Mouse (Mus musculus) testis, adult 2 months (tissue): ENCODE data around the gene Vangl2. TPM values are rescaled to one million over a fixed set of nuclear protein-coding genes. Genes with fewer than 3 reads are reported as not detected.
A peak's percentile ranks its signal among the peaks of the same experiment; 100 is the strongest.

Experiments used
- H3K27ac ChIP-seq: fragments of 200-500 bp; 2 replicates; pipeline ENCODE4 v1.5.1; 2012; ENCODE audit warnings: low read depth, low read length; ENCODE audit not compliant: control insufficient read depth, insufficient read depth
- H3K27me3 ChIP-seq: fragments of 200-500 bp; 2 replicates; pipeline ENCODE4 v1.6.1; 2012; ENCODE audit warnings: mild to moderate bottlenecking, low read length, moderate library complexity; ENCODE audit not compliant: control insufficient read depth, insufficient read depth
- H3K36me3 ChIP-seq: fragments of 200-500 bp; 2 replicates; pipeline ENCODE4 v1.6.1; 2012; ENCODE audit warnings: mild to moderate bottlenecking, low read length; ENCODE audit not compliant: control insufficient read depth, insufficient read depth
- H3K4me1 ChIP-seq: fragments of 200-500 bp; 2 replicates; pipeline ENCODE4 v1.6.1; 2012; ENCODE audit warnings: low read length; ENCODE audit not compliant: control insufficient read depth, insufficient read depth
- H3K4me3 ChIP-seq: fragments of 200-500 bp; 2 replicates; pipeline ENCODE4 v1.5.1; 2012; ENCODE audit warnings: low read depth, mild to moderate bottlenecking, low read length, moderate library complexity, mixed read lengths; ENCODE audit not compliant: control insufficient read depth
- CTCF ChIP-seq: fragments of 200-500 bp; IDR thresholded peaks from 2 replicates; pipeline ENCODE4 v1.5.1; 2012; ENCODE audit warnings: low read depth, mild to moderate bottlenecking, inconsistent platforms, low read length, moderate library complexity; ENCODE audit not compliant: control insufficient read depth, insufficient read depth, insufficient replicate concordance
- POLR2A ChIP-seq: fragments of 200-500 bp; IDR thresholded peaks from 2 replicates; pipeline ENCODE4 v1.6.1; 2012; ENCODE audit warnings: low read depth, mild to moderate bottlenecking, inconsistent platforms, low read length, moderate library complexity; ENCODE audit not compliant: control insufficient read depth
- polyA plus RNA-seq: library from polyadenylated mRNA; depleted of rRNA; stranded (reverse); fragments of >200 nt; gene quantifications from 2 replicates; pipeline ENCODE4 v1.2.3, GENCODE M21; 2012

Gene Vangl2
- polyA plus RNA-seq, 1 experiment: 2.6 TPM

DNA sequence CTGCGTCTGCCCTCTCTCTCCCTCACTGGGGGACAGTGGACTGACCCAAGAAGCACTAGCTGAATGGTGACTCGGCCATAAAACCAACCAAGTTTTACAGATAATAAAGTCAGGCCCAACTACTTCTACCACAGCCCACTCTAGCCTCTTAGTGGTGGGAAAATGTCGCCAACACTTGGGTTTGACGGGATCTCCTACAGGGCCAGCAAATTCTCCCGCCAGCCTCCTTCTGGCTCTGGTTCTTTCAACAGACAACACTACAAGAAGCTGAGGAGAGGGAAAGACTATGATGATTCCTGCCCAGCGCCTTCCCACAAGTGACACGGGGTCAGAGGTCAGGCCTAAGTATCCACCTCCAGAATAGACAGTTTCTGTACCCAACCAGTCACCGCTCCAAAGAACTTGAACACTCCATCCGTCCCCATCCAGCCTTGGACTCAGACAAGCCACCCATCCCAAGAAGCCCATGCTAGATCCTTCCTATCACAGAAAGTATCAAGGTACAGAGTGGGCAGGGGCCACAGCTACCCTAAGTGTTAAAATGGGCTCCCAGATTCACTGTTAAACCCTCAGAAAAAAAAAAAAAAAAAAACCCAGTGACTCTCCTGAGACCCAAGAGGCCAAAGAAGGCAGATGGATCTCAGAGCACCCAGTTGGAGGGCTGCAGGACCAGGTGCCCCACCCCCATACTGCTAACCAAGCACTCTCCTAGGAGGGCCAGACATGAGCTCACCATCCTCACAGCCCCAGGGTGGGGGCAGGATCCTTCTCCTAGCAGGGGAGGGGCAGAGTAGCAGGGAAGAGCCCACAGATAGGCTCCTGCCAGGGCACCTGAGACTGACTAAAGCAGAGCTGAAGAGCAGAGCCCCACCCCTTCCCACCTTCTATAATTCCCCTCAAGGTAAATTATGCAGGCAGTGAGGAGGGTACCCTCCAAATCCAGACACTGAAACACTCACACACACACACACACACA, 9.6 kb downstream of the Vangl2 start:
- Histone ChIP-seq H3K27me3 (no peaks in the 10 kb centered on the region), H3K36me3 (no peaks in the 10 kb centered on the region), H3K4me3 (no peak overlapping the region), H3K4me1 (peaks cover 9% of the 10 kb centered on the region), H3K27ac (no peak overlapping the region)
- TF ChIP-seq POLR2A (no peak), CTCF (no peak)

DNA sequence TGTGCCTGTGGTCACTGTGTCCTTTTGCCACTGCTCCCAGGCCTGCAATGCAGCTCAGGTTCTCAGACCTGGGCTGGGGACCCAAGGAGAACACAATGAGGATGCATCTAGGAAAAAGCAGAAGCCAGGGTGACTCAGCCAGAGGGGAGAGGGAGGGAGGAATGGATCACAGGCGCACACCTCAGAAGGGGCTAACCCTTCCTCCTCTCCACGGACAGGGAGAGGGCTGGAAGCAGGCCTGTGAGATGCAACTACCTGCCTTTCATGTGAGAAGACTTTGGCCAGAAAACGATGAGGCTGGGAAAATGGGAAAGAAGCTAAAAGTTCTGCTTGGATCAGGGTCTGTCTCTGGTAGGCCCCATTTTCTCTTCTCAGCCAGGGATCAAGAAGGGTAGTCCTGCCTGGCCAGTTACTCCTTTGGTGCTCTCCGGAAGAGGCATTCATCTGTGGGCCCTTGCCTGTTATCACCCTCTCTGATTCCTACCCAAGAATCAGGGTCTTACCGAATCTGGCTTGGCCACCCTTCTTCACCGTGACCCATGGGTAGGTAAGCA, 10.7 kb downstream of the Vangl2 start:
- Histone ChIP-seq H3K36me3 (no peaks in the 10 kb centered on the region), H3K4me1 (peaks cover 14% of the 10 kb centered on the region), H3K27me3 (no peaks in the 10 kb centered on the region), H3K4me3 (peak overlapping the region; percentile 25), H3K27ac (no peak overlapping the region)
- TF ChIP-seq CTCF: no peak
- no peak for TF ChIP-seq POLR2A

DNA sequence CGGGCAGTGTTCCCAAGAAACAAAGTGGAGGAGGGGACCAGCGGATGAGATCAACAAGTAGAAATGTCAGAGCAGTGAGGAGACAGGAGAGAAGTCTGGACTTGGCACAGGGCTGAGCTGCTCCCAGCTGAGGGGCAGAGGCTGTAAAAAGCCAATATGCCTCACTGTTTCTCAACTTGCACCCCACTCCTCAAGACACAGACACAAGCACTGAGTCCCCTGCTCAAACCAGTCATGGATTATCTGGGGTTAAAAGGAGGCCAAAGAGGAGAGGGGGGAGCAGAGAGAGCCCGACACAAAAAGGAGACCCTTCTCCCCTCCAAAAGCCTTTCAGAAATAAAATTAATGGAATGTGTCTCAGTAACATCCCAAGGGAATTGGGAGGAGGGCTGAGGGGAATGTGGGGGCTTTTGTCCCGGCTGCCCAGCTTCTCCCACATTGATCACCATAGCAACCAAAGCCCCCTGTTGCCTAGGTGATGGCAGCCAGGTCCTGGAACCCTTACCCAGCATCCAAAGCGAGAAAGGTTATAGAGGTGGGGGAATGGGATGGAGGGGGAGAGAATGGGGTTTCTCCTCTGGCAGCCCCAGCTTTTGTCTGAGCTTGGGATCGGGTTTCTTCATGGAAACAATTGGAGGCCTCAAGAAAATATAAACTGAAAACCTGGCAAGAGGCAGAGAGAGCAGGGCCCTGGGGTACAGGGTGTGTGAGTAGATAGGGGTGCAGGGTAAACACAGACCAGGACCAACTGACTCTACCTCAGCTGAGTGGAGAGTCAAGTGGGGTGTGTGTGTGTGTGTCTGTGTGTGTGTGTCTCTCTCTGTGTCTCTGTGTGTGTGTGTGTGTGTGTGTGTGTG, 11.4 kb downstream of the Vangl2 start:
- Histone ChIP-seq H3K4me1 (peaks cover 17% of the 10 kb centered on the region), H3K27ac (no peak overlapping the region), H3K36me3 (no peaks in the 10 kb centered on the region), H3K4me3 (peak overlapping the region; percentile 25; the same call in 1 of the 2 replicates), H3K27me3 (no peaks in the 10 kb centered on the region)
- TF ChIP-seq CTCF: no peak
- TF ChIP-seq POLR2A: no peak

DNA sequence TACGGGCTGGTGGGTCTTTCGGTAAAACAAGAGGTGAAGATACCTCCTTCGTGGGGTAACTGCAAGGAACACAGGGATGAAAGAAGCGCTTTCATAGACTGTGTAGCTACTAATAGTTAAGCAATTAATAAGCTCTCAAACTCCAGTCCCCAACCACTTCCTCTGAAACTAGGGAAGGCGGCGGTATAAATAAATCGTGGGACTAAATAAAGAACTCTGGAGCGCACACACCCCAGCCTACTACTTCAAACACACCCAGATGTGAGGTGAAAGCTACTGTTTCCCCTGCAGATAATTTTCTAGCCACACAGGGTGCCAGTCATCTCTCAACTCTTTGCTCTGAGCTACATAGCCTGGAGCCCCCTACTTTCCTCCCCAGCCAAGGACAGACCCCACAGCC, 12.2 kb downstream of the Vangl2 start:
- peaks cover 17% of the 10 kb centered on the region for H3K4me1 ChIP-seq
- no peaks in the 10 kb centered on the region for H3K27me3 ChIP-seq
- no peak overlapping the region for H3K27ac ChIP-seq
- H3K4me3 ChIP-seq: no peak overlapping the region
- no peaks in the 10 kb centered on the region for H3K36me3 ChIP-seq
- TF ChIP-seq CTCF: no peak
- no peak for TF ChIP-seq POLR2A

DNA sequence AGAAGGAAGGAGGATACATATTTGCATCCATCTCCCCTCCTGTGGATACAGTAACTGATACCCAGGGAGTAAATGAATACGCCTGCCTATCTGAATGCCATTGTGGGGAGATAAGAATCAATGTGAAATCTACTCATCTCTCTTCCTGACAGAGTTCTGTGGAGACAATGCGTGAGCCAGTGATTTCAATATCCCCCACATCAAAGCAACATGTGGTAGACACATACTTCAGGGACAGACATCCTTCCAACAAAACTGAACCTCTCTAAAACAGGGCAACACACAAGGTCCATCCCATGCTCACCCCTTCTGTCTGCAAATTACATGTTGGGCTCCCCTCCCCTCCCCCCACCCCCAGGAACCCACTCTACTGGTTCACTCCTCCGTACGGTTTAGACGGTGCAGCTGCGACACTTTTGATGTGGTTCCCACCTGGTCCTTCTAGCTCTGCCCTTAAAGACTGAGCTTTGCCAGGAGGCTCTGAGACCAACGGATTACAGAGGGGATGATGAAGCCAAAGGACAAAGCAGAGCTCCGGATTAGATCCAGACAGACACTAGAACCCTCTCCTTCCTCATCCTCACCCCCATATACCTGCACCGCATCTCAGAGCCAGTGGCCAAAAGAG, 12.8 kb downstream of the Vangl2 start:
- no peak for TF ChIP-seq POLR2A
- TF ChIP-seq CTCF: no peak
- no peaks in the 10 kb centered on the region for H3K36me3 ChIP-seq
- H3K27me3 ChIP-seq: no peaks in the 10 kb centered on the region
- H3K4me3 ChIP-seq: no peak overlapping the region
- H3K4me1 ChIP-seq: peaks cover 17% of the 10 kb centered on the region
- H3K27ac ChIP-seq: no peak overlapping the region

DNA sequence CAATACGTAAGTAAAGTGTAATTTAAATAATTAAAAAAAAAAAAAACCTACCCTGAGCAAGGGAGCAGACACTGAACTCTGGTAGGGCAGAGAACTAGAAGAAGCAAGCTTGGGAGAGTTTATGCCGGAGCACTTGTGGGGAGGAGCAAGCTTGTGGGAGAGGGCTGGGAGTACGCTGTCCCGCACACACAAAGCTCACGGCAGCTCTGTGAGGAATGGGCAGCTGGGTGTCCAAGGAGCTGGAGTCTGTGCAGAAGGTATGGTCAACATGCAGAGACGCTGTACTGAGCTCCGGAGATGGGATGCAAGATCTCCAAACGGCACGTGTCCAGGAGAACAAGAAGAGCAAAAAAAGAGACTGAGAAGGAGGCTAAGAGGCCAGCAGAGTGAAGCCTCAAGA, 13.5 kb downstream of the Vangl2 start:
- no peak for TF ChIP-seq CTCF
- no peak for TF ChIP-seq POLR2A
- Histone ChIP-seq H3K4me1 (peaks cover 18% of the 10 kb centered on the region), H3K27me3 (no peaks in the 10 kb centered on the region), H3K36me3 (no peaks in the 10 kb centered on the region), H3K4me3 (no peak overlapping the region), H3K27ac (no peak overlapping the region)
